Mouse (Mus musculus): ENCODE data around the gene Dap.
A peak's percentile ranks its signal among the peaks of the same experiment; 100 is the strongest.

Dap gene

DNA sequence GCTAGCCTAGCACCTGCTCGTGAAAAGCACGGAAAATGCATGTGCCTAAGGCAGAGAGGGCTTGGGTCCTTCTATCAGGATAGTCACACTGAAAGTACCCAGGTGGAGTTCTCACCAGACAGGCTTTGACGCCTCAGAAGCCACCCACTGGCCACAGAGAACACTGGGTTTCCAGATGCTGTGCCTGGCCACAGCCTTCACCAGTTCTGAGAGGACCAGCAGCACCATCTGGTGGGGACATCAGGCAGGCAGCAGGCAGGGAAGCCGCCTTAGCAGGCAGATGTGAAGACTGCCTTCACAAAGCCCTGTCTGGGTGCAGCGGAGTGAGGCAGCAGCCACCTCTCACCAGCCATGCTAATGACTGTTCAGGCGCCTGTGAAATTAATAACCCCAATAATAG lies 40.7 kb downstream of the Dap start:
- DNase-seq (ENCODE audit: low spot score) = peak; percentile 6

GRCm38 (mm10) chr15:31265404-31265803 lies 41.3 kb downstream of the Dap start:
- no peak for DNase-seq (ENCODE audit: low spot score)

DNA sequence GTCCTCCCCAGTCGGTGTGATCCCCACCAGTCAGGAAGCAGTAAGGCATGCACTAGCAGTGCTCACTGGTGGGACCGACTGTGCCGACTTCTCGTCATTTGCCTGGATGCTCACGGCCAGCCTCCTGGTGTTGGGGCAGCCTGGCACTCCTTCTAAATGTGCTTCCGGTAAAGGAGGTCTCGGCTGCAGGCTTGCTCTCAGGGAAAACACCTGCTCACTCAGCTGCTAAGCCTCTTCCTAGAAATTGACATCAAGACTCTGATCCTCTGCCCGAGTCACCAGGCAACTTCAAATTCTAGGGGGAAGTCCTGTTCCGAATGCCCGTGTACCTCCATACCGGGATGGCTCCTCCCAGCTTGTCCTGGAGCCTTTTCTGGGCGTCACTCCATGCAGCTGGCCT lies 41.7 kb downstream of the Dap start:
- no peak for DNase-seq (ENCODE audit: low spot score)

DNA sequence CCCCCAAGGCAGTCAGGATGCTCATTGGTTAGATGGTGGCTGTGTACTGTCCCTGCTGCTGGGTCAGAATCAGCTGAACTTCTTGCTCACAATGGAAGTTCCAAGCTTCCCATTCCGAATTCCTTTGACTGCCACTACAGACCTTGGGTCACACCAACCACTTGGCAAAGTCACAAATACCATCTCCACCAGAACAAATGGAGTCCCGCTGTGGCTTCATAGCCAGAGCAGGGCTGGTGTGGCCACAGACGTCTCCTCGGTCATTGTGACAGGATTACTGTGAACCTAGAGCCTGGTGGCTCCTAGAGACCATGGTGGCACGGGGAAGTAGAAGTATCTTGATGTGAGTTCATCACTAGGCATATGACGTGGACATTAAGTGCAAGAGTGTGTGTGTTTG lies 44.0 kb downstream of the Dap start:
- DNase-seq (ENCODE audit: low spot score) = no peak

DNA sequence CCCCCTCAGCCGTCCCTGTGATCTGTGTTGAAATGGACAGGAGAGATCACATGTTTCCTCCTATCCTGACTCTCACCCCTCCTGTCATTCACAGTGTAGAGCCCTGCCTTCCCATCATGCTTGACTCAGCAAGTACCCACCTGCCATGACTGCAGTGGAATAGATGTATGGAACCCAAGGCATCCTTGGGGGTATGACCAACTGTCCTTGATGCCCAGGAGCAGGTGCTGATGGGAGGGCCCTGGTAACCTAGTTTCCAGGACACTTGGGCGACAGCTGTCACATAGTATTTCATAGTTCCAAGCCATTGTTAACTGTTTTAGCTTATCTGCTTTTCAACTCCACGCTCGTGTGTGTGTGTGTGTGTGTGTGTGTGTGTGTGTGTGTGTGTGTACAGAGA lies 45.4 kb downstream of the Dap start:
- no peak for DNase-seq (ENCODE audit: low spot score)

GRCm38 (mm10) chr15:31272695-31273094 lies 48.6 kb downstream of the Dap start:
- DNase-seq (ENCODE audit: low spot score) = no peak

DNA sequence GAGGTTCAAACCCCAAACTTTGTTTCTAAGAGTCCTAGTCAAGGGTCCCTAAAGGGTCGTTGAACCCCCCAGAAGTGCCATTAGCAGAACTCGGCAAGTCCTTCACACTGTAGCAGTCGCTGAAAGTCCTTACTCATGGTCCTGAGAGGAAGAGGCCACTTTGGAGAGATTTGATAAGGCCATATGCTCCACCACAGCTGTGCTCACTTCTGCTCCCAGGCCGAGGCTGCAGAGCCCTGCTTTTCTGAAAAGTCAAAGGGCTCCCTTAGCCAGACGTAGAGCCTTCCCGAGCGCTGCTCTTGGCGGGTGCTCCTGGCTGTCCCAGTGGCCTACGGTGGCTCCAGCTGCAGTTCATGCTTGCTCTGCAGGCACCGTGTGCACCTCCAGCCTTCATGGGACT lies 49.4 kb downstream of the Dap start:
- DNase-seq (ENCODE audit: low spot score) = no peak

GRCm38 (mm10) chr15:31278090-31278489 lies 54.0 kb downstream of the Dap start:
- DNase-seq (ENCODE audit: low spot score) = no peak

- DNase-seq (ENCODE audit: low spot score) = no peak
Observed at GRCm38 (mm10) chr15:31279120-31279519, 55.0 kb downstream of the Dap start.

DNA sequence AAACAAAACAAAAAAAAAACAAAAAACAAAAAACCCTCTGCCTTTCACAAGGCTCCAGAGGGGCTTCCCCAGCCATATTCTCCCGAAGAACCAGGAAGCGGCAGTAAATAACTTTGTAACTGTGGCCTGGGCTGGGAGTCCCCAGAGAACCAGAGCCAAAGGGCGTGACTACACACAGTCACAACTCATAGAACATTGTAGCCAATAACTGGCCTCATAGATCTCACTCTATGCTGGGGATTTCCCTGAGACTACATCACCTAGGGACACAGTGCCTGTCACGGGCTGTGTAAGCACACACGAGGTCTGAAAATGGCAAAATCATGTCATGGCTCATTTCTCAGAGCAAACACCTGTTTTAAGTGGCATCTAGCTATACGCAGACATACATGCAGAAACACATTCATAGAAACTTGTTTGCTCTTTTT lies 55.5 kb downstream of the Dap start:
- no peak for DNase-seq (ENCODE audit: low spot score)

GRCm38 (mm10) chr15:31280059-31280458 lies 55.9 kb downstream of the Dap start:
- no peak for DNase-seq (ENCODE audit: low spot score)

- no peak for DNase-seq (ENCODE audit: low spot score)
Observed at GRCm38 (mm10) chr15:31280683-31281082, 56.6 kb downstream of the Dap start.

DNA sequence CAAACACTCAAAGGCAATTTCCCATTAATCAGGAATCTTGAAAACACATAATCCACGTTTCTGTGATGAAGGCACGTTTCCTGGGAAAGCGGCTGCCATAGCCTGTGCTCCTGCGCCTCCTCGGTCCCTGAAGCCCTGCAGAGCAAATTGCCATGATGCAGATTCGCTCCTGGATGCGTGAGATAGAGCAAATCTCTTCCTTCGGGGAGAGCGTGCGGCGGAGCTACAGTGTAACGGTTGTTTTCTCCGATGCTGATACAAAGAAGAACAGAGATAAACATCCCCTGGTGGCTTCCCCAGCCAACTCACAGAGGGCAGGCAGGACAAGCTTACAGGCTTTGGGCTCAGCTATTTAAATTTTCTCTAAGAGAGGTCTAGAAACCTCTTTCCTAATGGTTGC lies 57.7 kb downstream of the Dap start:
- no peak for DNase-seq (ENCODE audit: low spot score)

GRCm38 (mm10) chr15:31282353-31282752 lies 58.2 kb downstream of the Dap start:
- DNase-seq (ENCODE audit: low spot score) = no peak

DNA sequence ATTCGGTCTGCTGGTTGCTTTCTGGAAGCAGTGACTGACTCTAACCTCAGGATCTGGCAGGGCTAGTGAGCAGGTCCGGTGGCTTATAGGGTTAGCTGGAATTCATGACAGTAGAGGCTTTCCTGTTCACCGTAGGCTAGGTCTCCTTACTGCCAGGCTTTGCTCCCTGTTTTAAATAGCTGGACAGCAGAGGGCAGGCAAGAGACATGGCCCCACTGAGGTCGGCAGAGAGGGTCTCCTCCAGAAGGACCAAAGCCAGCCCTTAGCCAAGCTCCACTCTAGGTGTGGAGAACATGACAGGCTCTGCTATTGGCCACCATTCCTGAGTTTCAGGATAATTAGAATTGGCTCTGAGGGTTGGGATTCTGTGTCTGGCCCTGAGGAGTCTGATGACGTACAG lies 60.0 kb downstream of the Dap start:
- no peak for DNase-seq (ENCODE audit: low spot score)

- no peak for DNase-seq (ENCODE audit: low spot score)
Observed at GRCm38 (mm10) chr15:31284922-31285631, 61.0 kb downstream of the Dap start.

DNA sequence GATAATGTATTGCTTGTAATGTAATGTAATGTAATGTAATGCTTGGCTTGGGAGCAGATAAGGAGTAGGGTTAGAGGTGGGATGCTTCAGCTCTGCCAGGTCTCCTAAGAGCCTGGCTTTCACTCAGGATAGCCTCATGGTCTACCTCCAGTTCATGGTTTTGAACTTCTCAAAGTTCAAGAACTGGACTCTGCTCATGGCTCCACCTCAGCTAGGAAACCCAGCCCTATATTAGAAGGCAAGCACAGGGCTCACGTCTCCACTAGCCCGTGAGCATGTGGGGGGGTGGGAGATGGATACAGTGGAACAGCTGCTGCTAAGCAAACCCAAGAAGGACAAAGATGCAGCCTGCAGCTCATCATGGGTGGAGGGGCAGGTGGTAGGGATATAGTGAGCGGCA lies 61.6 kb downstream of the Dap start:
- DNase-seq (ENCODE audit: low spot score) = no peak

DNA sequence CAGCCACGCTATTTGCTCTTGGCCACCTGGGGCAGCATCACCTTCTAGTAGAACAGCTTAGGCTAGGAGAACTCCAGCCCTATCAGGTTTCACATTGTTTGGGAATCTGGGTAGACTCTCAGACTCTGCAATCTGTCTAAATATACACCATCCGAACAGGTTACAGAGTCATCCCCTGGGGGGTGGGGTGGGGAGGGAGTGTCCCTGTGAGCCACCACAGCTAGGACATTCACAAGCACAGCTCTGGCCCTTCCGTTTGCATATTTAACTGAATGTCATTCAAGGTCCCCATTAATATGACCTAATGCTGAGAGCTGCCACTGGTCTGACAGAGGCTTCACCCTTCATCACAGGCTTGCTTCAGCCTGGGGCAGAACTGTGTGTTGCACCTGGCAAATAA lies 68.5 kb downstream of the Dap start:
- no peak for DNase-seq (ENCODE audit: low spot score)

DNA sequence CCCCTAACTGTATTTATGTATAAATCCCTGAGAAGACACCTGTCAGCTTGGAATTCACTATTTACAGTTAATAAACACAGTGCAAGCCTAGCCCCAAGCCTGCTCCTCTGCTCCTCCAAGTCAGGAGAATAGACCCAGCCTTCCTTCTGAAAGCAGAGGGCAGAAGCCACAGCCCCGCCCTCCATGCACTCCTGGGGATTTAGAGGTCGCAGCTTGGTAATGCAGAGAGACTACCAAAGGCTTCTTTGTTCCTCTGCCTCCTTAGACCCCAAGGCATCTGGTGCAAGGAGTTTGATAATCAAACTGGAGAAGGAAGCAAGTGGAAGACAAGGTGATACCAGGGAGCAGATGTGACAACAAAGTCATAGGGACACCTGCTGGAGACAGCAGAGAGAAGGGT lies 70.2 kb downstream of the Dap start:
- DNase-seq (ENCODE audit: low spot score) = no peak

DNA sequence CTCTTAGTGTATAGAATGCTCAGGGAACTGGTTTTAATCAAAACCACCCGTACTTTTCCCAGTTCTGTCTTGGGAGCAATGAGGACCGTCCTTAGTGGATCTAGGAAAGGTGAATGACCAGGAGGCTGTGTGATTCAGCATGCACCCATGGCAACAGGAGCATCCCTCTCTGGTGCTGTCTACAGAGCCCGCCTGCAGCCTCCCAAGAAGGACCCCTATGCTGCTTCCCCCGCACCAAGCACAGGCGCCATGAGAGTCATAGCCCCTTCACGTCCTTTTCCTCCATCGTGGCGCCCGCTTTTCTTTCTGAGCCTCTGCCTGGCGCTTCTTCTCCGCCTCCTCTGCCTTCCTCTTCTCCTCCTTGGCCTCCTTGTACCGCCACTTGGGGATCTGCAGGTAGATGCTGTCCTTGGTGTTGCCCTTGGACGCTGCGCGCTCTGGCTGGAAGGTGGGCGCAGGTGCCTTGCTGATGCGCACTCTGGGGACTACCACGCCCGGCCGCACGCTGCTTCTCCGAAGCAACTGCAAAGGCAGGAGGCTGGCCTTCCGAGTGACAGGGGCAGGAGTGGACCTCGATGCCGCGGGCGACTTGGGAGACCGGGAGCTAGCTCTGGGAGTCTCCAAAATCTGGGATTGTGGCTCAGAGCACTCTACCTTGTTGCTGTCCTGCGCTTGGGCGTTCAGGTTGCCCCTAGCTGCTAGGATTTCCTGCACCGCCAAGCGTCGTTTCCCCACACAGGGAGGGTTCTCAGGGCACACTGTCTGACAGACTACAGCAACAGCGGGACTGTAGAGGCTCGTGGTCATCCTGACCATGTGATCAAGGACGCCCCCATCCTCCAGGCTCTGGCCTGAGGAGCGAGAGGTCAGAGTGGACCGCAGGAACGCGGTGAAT lies 73.0 kb downstream of the Dap start:
- DNase-seq (ENCODE audit: low spot score) = no peak

DNA sequence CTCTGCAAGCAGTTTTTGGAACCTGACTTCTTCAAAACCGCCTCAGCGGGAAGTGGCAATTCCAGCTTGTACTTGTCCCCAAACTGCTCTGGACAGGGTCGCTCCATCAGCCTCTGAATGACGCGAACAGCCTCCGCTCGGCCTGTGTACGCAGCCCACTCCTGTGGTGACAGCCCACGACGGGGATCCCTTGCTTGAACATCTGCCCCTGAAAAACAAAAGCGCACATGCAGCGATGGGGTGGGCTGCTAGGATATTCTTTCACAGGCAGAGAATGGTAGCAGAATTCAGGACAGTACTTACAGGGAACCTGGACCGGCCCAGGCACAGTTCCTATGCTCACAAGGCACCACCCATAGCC lies 73.6 kb downstream of the Dap start:
- no peak for DNase-seq (ENCODE audit: low spot score)

DNA sequence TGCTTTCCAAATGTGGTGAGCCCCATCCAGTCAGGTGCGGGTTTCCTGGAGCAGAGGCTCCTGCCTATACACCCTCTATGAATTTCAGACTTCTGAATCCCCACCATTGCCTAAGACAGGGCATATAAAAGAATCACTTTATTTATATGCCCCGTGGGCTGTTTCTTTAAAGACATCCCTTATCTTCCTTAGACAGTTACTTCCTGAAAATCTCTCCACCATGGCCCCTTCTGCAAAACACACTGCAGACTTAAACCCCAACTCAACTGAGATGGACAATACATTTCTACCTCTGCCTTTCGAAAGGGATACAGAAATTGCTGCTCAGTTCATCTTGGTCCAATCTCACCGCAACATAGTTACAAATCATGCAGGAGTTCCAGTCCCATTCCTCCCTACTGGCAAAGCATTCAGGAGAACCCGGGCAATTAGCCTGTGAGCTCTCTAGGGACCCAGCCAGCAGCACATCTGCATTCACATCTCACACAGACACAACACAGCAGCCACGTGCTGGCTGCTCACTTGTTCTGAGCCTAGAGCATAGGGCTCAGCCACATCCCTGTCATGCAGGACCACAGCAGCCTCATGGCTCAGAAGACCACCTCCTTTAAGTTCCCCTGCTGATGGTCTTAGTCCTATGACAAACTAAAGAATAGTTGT lies 75.3 kb downstream of the Dap start:
- no peak for DNase-seq (ENCODE audit: low spot score)

Measured in spleen, adult 12 weeks (tissue).